Mouse (Mus musculus) thymus, postnatal 36 days (tissue): Measurements from ENCODE around the gene Ccdc57.
"Not testable (repeated sequence)": the region's sequence is repeated elsewhere in the genome, so short reads cannot be mapped to it uniquely, and the experiment has no call there.

Experiments
- DNase-seq, 2 experiments: peaks; one replicate each; pipeline ENCODE4 v3.0.0; 2022; ENCODE audit warnings: mixed read lengths in 2 of 2

Gene Ccdc57

GRCm38 (mm10) chr11:120781361-120781760, 151.3 kb downstream of the Ccdc57 start:
- DNase-seq: not testable (repeated sequence)

DNA sequence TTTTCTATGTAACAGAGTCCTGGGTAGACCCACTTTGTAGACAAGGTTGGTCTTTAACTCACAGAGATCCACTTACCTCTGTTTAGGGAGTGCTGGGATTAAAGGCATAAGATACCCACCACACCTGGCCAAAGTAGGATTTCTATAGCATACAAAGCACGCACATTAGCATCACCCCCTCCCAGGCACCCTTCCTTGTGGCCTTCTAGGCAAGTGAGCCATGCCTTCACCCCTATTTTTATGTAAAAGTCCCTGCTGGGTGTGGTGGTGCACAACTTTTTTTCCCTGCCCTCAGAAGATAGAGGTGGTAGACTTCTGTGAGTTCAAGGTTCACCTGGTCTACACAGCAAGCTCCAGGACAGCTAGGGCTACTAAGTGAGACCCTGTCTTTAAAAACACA, 152.8 kb downstream of the Ccdc57 start:
- DNase-seq: no peak

DNA sequence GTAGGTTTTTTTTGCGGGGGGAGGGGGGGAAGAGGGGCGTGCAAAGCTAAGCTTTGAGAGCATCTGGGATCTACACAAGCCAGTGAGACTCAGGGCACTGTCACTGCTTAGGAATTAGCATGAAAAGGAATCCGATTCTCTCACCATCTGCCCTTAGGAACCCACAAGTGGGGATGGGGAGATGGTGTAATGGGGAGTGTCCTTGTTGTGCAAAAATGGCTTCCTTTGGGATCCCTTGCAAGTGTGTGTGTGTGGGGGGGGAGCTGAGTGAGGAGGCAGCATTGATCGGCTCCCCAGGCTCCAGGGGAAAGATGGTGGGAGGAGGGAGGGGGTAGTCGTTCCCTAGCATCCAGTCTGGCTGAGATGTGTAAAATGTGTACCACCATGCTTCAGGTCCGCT, 155.5 kb downstream of the Ccdc57 start:
- no peak for DNase-seq
